Mouse (Mus musculus) liver, embryonic 14.5 days (tissue): ENCODE data around the gene Eif2b1.

Experiments used
- CTCF ChIP-seq: IDR thresholded peaks from 2 replicates; pipeline ENCODE4 v1.5.1; 2016; ENCODE audit warnings: antibody characterized with exemption, low read depth, control low read depth
- EP300 ChIP-seq: IDR thresholded peaks from 2 replicates; pipeline ENCODE4 v1.6.1; 2016; ENCODE audit warnings: antibody characterized with exemption, low read depth

- TF ChIP-seq CTCF (no peak), EP300 (no peak)
Measured at GRCm38 (mm10) chr5:124524943-124525342, 54.0 kb downstream of the Eif2b1 start.
